Mouse (Mus musculus): ENCODE data around the gene Slc22a14.

DNA sequence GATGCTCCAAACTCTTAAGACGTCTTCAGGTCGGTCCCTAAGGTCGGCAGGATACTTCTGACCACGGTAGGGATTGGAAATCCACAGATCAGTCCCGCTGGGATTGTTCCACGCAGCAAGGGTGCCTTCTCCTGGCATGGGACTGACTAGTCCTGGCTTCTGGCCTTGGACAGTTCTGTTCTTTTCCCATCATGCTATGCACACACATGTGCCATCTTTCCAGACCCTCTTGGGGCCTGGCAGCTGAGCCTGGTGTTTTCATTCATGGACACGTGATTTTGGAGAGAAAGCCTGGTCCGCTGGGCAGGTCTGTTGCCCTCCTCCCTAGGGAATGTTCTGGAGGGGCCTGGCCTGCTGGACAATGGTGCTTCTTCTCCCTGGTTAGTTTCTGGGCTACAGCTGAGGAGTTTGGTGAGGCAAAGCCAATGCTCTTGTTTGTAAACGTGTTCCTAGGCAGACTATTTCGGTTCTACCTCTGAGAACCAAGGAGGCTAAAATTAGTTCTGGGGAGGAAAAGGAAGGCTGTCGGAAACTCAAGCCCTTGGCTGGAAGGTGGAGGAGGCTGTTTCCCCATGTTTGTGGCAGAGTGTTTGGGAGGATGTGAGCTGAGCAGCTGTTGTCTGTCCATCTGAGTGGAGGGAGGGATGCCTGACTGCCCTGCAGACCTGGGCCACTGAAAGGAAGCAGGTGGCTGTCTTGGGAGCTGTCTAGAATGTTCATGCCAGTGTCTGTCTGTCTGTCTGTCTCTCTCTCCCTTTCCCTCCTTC is 43.7 kb upstream of the Slc22a14 start:
- TF ChIP-seq CTCF (IDR thresholded peaks at IDR 0.05; ENCODE audit: low read depth): no peak
- TF ChIP-seq EP300 (optimal IDR thresholded peaks at IDR 0.05): no peak
